Mouse (Mus musculus) olfactory bulb, adult 2 months (tissue): ENCODE data around the gene Ppp1r36. TPM values are rescaled to one million over a fixed set of nuclear protein-coding genes. Genes with fewer than 3 reads are reported as not detected.

Experiments used
- H3K27ac ChIP-seq: fragments of 200-500 bp; 2 replicates; pipeline ENCODE4 v1.5.1; 2012; ENCODE audit warnings: low read depth, low read length; ENCODE audit not compliant: insufficient read depth
- H3K4me1 ChIP-seq: fragments of 200-500 bp; 2 replicates; pipeline ENCODE4 v1.6.1; 2012; ENCODE audit warnings: low read length; ENCODE audit not compliant: control insufficient read depth, insufficient read depth
- H3K4me3 ChIP-seq: fragments of 200-500 bp; 2 replicates; pipeline ENCODE4 v1.5.1; 2012; ENCODE audit warnings: mild to moderate bottlenecking, low read depth, low read length, moderate library complexity; ENCODE audit not compliant: insufficient read depth
- CTCF ChIP-seq: fragments of 200-500 bp; IDR thresholded peaks from 2 replicates; pipeline ENCODE4 v1.5.1; 2012; ENCODE audit warnings: low read depth, mild to moderate bottlenecking, low read length, moderate library complexity; ENCODE audit not compliant: insufficient read depth
- POLR2A ChIP-seq: fragments of 200-500 bp; IDR thresholded peaks from 2 replicates; pipeline ENCODE4 v1.6.1; 2012; ENCODE audit warnings: mild to moderate bottlenecking, low read depth, low read length, moderate library complexity; ENCODE audit not compliant: insufficient read depth
- WGBS: fragments of 180-500 bp; shearing (Covaris S2); methylation state at CpG from one replicate; pipeline ENCODE4 v1.1.7; 2018; 5-methylcytosine and 5-hydroxymethylcytosine counted together
- polyA plus RNA-seq: library from polyadenylated mRNA; stranded (reverse); fragments of >200 nt; gene quantifications from 2 replicates; pipeline ENCODE4 v1.2.4, GENCODE M21; 2012; ENCODE audit warnings: low replicate concordance; ENCODE audit not compliant: missing spikeins, insufficient read depth, insufficient read length

The Ppp1r36 gene
- polyA plus RNA-seq, 1 experiment: not detected

- WGBS: 95% methylated on average over 8 of the region's 8 CpGs
- H3K4me3 ChIP-seq: no peak overlapping the region
- H3K27ac ChIP-seq: no peak overlapping the region
- peaks cover 3% of the 10 kb centered on the region; the same call in 1 of the 2 replicates for H3K4me1 ChIP-seq
- TF ChIP-seq CTCF (no peak), POLR2A (no peak)
Observed at GRCm38 (mm10) chr12:76385342-76385741, 32.0 kb upstream of the Ppp1r36 start.

GRCm38 (mm10) chr12:76388794-76389193 is 28.5 kb upstream of the Ppp1r36 start:
- TF ChIP-seq CTCF: no peak
- TF ChIP-seq POLR2A: no peak
- H3K4me1 ChIP-seq: peaks cover 3% of the 10 kb centered on the region; the same call in 1 of the 2 replicates
- no peak overlapping the region for H3K27ac ChIP-seq
- H3K4me3 ChIP-seq: no peak overlapping the region
- 69% methylated on average over 11 of the region's 11 CpGs for WGBS

DNA sequence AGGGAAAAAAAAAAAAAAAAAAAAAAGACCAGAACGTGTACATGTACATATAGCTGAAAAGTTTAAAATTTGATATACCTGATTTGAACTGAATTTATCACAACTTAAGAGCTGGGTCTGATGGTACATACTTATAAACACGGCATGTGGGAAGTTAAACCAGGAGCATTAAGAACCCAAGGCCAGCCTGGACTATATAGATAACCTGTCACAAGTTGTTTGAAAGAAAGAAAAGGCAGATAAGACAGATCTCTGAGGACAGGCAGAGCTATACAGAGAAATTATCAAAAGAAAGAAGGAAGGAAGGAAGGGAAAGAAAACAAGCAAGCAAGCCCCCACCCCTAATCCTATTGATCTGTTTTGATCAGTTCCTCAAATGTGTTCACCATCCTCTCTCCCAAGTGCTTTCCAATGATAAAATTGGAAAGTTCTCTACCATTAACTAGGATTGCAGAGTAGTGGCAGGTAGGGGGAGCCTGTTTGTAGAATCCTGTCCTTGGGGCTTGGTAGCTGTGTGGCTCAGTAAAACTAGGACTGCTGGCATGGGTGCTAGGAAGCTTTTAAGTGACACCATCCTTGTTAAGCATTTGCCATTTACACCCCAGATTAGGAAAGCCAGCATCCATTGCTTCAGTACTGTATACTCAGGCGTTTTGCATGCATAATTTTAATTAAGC is 25.6 kb upstream of the Ppp1r36 start:
- 85% methylated on average over 3 of the region's 3 CpGs for WGBS
- TF ChIP-seq POLR2A (no peak), CTCF (no peak)
- Histone ChIP-seq H3K4me3 (no peak overlapping the region), H3K4me1 (peaks cover 3% of the 10 kb centered on the region; the same call in 1 of the 2 replicates), H3K27ac (no peak overlapping the region)

DNA sequence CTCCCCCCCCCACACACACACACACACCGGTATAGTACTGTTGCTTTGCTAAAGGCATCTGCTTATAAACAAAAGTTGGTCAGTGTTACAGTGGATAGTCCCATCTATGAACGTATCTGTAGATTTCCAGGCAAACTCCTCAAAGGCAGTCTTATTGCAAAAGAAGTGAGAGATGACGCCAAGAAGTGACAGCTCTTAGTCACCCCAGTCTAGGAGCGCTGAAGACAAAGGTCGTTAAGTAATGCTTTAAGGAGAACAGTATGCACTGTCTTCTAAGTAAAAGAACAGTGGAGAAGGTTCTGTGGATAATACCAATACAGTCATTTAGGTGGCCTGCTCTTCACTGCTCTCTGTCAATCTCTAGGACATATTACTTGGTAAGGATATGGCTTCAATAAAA is 24.4 kb upstream of the Ppp1r36 start:
- Histone ChIP-seq H3K4me1 (peaks cover 3% of the 10 kb centered on the region; the same call in 1 of the 2 replicates), H3K27ac (no peak overlapping the region), H3K4me3 (no peak overlapping the region)
- no peak for TF ChIP-seq CTCF
- no peak for TF ChIP-seq POLR2A
- 84% methylated on average over 5 of the region's 5 CpGs for WGBS

- no peak overlapping the region for H3K4me3 ChIP-seq
- no peak overlapping the region for H3K27ac ChIP-seq
- H3K4me1 ChIP-seq: no peaks in the 10 kb centered on the region
- 91% methylated on average over 5 of the region's 5 CpGs for WGBS
- TF ChIP-seq POLR2A (no peak), CTCF (no peak)
Observed at GRCm38 (mm10) chr12:76397281-76397680, 20.1 kb upstream of the Ppp1r36 start.

DNA sequence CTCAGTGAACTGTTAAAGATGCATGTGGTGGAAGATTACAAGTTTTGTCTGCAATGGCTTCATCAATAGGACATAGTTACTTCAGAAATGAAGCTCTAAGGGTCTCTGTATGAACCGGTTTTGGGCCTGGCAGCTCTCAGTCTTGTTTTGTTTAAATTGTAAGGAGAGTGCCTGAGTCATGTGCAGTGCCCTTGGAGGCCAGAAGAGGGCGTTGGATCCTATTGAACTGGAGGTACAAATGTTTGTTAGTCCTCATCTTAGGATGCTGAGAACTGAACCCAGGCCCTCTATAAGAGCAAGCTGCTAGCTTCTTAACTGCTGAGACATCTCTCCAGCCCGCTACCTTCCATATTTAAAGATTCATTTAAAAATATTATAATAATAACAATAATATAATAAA is 15.7 kb upstream of the Ppp1r36 start:
- 58% methylated on average over 3 of the region's 3 CpGs for WGBS
- Histone ChIP-seq H3K4me1 (peaks cover 20% of the 10 kb centered on the region), H3K4me3 (no peak overlapping the region), H3K27ac (no peak overlapping the region)
- TF ChIP-seq CTCF (no peak), POLR2A (no peak)

GRCm38 (mm10) chr12:76402991-76403885 is 14.1 kb upstream of the Ppp1r36 start:
- Histone ChIP-seq H3K4me1 (peaks cover 20% of the 10 kb centered on the region), H3K4me3 (peak overlapping the region; percentile 83), H3K27ac (peak overlapping the region; percentile 95)
- 2% methylated on average over 54 of the region's 54 CpGs for WGBS
- TF ChIP-seq POLR2A: no peak
- TF ChIP-seq CTCF: no peak

GRCm38 (mm10) chr12:76403886-76404537 is 13.3 kb upstream of the Ppp1r36 start, which contains the start of gene Hspa2:
Gene Hspa2 (plus strand): TSS chr12:76404176.
- Histone ChIP-seq H3K4me1 (peaks cover 20% of the 10 kb centered on the region), H3K27ac (peak within 1 kb of the TSS; percentile 95), H3K4me3 (peak within 1 kb of the TSS; percentile 83)
- WGBS: under 1% methylated on average over 54 of the region's 54 CpGs
- TF ChIP-seq CTCF (no peak), POLR2A (peak; percentile 96)
